Mouse (Mus musculus): ENCODE data around the gene Lysmd4. TPM values are rescaled to one million over a fixed set of nuclear protein-coding genes. Genes with fewer than 3 reads are reported as not detected.

The Lysmd4 gene
- polyA plus RNA-seq, 1 experiment from 2014 or later, result 12.7 TPM

- WGBS, result 82% methylated on average over 4 of the region's 4 CpGs
- H3K4me3 ChIP-seq (ENCODE audit: low read depth, low read length), result no peak overlapping the region
- H3K9ac ChIP-seq (ENCODE audit: low read length), result no peak overlapping the region
- no peaks in the 10 kb centered on the region for H3K36me3 ChIP-seq (ENCODE audit: control insufficient read depth, insufficient read depth, low read length)
- ATAC-seq (ENCODE audit: low FRiP score), result no peak
- H3K4me1 ChIP-seq (ENCODE audit: control insufficient read depth, insufficient read depth, low read length), result no peaks in the 10 kb centered on the region
- H3K9me3 ChIP-seq (ENCODE audit: control insufficient read depth, low read length), result no peaks in the 10 kb centered on the region
- H3K27me3 ChIP-seq (ENCODE audit: control insufficient read depth, insufficient read depth, low read length), result no peaks in the 10 kb centered on the region
- no peak overlapping the region for H3K27ac ChIP-seq (ENCODE audit: low read depth, low read length)
- H3K4me2 ChIP-seq, result no peak overlapping the region
- no peak for DNase-seq (ENCODE audit: low spot score, missing footprints)
Observed at GRCm38 (mm10) chr7:67352989-67353388, 130.6 kb downstream of the Lysmd4 start.

GRCm38 (mm10) chr7:67353667-67354066 is 131.3 kb downstream of the Lysmd4 start:
- Histone ChIP-seq H3K4me1 (ENCODE audit: control insufficient read depth, insufficient read depth, low read length) (no peaks in the 10 kb centered on the region), H3K4me3 (ENCODE audit: low read depth, low read length) (no peak overlapping the region), H3K4me2 (no peak overlapping the region), H3K27me3 (ENCODE audit: control insufficient read depth, insufficient read depth, low read length) (no peaks in the 10 kb centered on the region), H3K36me3 (ENCODE audit: control insufficient read depth, insufficient read depth, low read length) (no peaks in the 10 kb centered on the region), H3K27ac (ENCODE audit: low read depth, low read length) (no peak overlapping the region), H3K9ac (ENCODE audit: low read length) (no peak overlapping the region), H3K9me3 (ENCODE audit: control insufficient read depth, low read length) (no peaks in the 10 kb centered on the region)
- DNase-seq (ENCODE audit: low spot score, missing footprints) (no peak), ATAC-seq (ENCODE audit: low FRiP score) (no peak)
- WGBS, result 88% methylated on average over 6 of the region's 6 CpGs

GRCm38 (mm10) chr7:67355870-67356269 is 133.5 kb downstream of the Lysmd4 start:
- H3K9me3 ChIP-seq (ENCODE audit: control insufficient read depth, low read length), result no peaks in the 10 kb centered on the region
- H3K4me1 ChIP-seq (ENCODE audit: control insufficient read depth, insufficient read depth, low read length), result no peaks in the 10 kb centered on the region
- H3K4me3 ChIP-seq (ENCODE audit: low read depth, low read length), result no peak overlapping the region
- no peak overlapping the region for H3K27ac ChIP-seq (ENCODE audit: low read depth, low read length)
- H3K27me3 ChIP-seq (ENCODE audit: control insufficient read depth, insufficient read depth, low read length), result no peaks in the 10 kb centered on the region
- ATAC-seq (ENCODE audit: low FRiP score), result no peak
- 95% methylated on average over 5 of the region's 5 CpGs for WGBS
- no peak for DNase-seq (ENCODE audit: low spot score, missing footprints)
- H3K36me3 ChIP-seq (ENCODE audit: control insufficient read depth, insufficient read depth, low read length), result no peaks in the 10 kb centered on the region
- no peak overlapping the region for H3K4me2 ChIP-seq
- H3K9ac ChIP-seq (ENCODE audit: low read length), result no peak overlapping the region

Other genes with a start within 250 kb of the Lysmd4 start
- 24.1 and 28.9 TPM in 2 replicates for gene Mef2a, start 150.3 kb downstream of the Lysmd4 start, polyA plus RNA-seq (2014; fragmentation: Nextera tagmentation; extraction: Ambion mirVana)